Mouse (Mus musculus): ENCODE measurements around the gene Spata22.

- no peak for TF ChIP-seq EP300 (IDR thresholded peaks at IDR 0.05; ENCODE audit: low read depth)
- no peak for TF ChIP-seq CTCF (IDR thresholded peaks at IDR 0.05; ENCODE audit: low read depth)
Measured at GRCm38 (mm10) chr11:73370946-73371345, 41.4 kb downstream of the Spata22 start, which contains the start of gene Olfr376.

All from liver, embryonic 14.5 days (tissue).